Mouse (Mus musculus): Measurements from ENCODE around the gene Lrp4.

GRCm38 (mm10) chr2:91475791-91476190 is 18.5 kb downstream of the Lrp4 start:
- no peak for TF ChIP-seq CTCF (IDR thresholded peaks at IDR 0.05; ENCODE audit: extremely low read depth, insufficient read depth, low read length)
- TF ChIP-seq POLR2A (IDR thresholded peaks at IDR 0.05; ENCODE audit: extremely low read depth, insufficient read depth, low read length) = no peak

All from cortical plate, adult 2 months (tissue).